Mouse (Mus musculus) ovary, postnatal 14 days (tissue): ENCODE measurements around the gene Gm8229.
"Not testable (repeated sequence)": the region's sequence is repeated elsewhere in the genome, so short reads cannot be mapped to it uniquely, and the experiment has no call there.

Source experiments
- DNase-seq: peaks from one replicate; pipeline ENCODE4 v3.0.0; 2022; ENCODE audit warnings: low spot score

Gm8229 gene

DNA sequence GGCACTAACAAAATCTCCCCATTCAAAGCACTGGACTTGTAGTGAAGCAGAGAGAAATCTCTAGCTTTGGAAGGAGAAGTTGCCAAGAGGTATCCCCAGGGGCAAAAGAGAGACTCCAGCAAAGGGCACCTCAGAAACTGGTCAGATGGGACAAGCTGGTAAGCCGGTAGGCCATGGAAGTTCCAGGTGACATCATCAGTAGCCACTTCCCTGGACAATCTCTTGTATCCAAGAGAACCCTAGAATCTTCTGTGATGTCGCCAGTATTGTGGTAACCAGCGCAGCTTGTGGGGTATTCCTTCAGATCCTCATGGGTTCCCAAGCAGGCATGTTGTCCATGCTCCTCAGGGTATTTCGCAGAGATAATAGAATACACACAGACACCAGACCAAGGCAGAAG is at the start of gene Gm8229:
Gm8229 (plus strand) TSS at position 301 of the 400 bp plus-strand sequence.
- DNase-seq: not testable (repeated sequence)

- DNase-seq: not testable (repeated sequence)
Observed at GRCm38 (mm10) chr14:44338484-44338883, 26.7 kb upstream of the Gm8229 start, which contains the start of gene Gm5930. Gene Gm5930 (minus strand): TSS chr14:44338584.

DNA sequence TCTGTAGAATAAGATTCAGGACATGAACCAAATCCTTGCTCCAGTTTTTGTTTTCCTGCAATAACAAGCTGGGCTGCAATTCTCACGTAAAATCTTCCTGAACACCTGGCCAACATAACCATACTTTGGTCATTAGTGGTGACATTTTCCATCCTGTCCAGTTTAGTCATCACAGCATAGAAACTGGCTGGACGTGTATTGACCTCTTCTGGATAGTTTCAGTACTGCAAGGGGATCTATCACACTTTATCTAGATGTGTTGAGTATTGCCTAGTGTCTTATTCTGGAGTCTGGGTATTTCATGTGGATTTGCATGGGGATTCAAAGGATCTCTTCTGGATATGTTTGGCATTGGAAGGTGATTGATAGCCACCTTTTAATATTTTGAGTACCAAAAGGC is 3.7 kb upstream of the Gm8229 start:
- DNase-seq: not testable (repeated sequence)

GRCm38 (mm10) chr14:44362301-44362700 is 2.9 kb upstream of the Gm8229 start:
- not testable (repeated sequence) for DNase-seq

DNA sequence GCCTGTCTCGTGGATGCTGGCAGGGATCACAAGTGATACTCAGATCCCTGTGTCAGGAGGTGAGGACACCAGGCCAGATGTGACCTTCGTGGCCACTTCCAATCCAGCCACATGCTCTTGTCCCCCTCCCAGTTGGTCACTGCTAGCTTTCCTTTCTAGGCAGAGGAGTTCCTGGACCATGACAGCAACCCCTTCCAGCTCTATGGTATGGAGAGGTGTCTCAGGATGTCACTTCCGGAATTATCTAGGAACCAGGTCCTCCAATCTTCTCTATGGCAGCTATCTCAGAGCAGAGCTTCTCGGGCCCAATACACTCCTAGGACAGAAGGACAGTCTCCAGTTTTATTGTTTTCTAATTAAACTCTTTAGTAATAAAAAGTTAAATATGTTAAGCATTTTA is 19.1 kb downstream of the Gm8229 start:
- DNase-seq: not testable (repeated sequence)

DNA sequence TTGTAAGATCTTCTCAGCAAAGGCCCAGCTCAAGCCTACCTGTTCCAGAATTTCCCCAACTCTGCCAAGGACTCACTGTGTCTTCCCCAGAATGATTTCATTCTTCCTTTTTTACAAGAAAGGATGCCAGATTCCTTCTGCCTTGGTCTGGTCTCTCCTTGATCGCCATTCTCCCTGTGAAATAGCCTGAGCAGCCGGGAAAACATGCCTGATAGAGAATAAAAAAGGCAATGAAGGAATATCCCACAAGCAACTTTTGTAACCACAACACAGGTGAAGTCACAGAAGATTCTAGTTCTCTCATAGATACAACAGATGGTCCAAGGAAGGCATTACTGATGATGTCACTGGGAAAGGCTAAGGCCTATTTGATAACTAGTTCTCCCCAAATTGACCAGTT is 45.4 kb downstream of the Gm8229 start, which contains the start of gene Gm3371:
Gm3371 (minus strand) TSS at position 101 of the 400 bp plus-strand sequence.
- not testable (repeated sequence) for DNase-seq
